Mouse (Mus musculus) forebrain, embryonic 16.5 days (tissue): ENCODE measurements around the gene Gm17349. TPM values are rescaled to one million over a fixed set of nuclear protein-coding genes. Genes with fewer than 3 reads are reported as not detected.

Experiments
- ATAC-seq: fragments of 200-750 bp; cut with Nextera tagmentation; 2 replicates; pipeline ENCODE4 v1.8.0; 2017; ENCODE audit warnings: mild to moderate bottlenecking, moderate library complexity
- H3K27ac ChIP-seq: fragments of 300-500 bp; sonication (generic); 2 replicates; pipeline ENCODE4 v1.5.1; 2014; ENCODE audit warnings: low read length, control low read depth
- H3K27me3 ChIP-seq: fragments of 300-500 bp; sonication (generic); replicated peaks from 2 replicates; pipeline ENCODE4 v1.6.1; 2014; ENCODE audit warnings: low read length; ENCODE audit not compliant: control insufficient read depth, insufficient read depth
- H3K36me3 ChIP-seq: fragments of 300-500 bp; sonication (generic); 2 replicates; pipeline ENCODE4 v1.6.1; 2014; ENCODE audit not compliant: control insufficient read depth, insufficient read depth
- H3K4me1 ChIP-seq: fragments of 300-500 bp; sonication (generic); replicated peaks from 2 replicates; pipeline ENCODE4 v1.6.1; 2014; ENCODE audit warnings: low read length; ENCODE audit not compliant: control insufficient read depth, insufficient read depth
- H3K4me2 ChIP-seq: fragments of 300-500 bp; sonication (generic); 2 replicates; pipeline ENCODE4 v1.6.1; 2014; ENCODE audit warnings: mild to moderate bottlenecking, low read length, control low read depth
- H3K4me3 ChIP-seq: fragments of 300-500 bp; sonication (generic); replicated peaks from 2 replicates; pipeline ENCODE4 v1.5.1; 2014; ENCODE audit warnings: mild to moderate bottlenecking, low read length, control low read depth
- H3K9ac ChIP-seq: fragments of 300-500 bp; sonication (generic); replicated peaks from 2 replicates; pipeline ENCODE4 v1.6.1; 2014; ENCODE audit warnings: low read depth, low read length, control low read depth
- H3K9me3 ChIP-seq: fragments of 300-500 bp; sonication (generic); 2 replicates; pipeline ENCODE4 v1.6.1; 2016; ENCODE audit warnings: low read length; ENCODE audit not compliant: control insufficient read depth
- WGBS: fragments of 180-500 bp; shearing (Covaris S2); extraction: QIAGEN DNeasy Blood & Tissue Kit; methylation state at CpG from one replicate; pipeline ENCODE4 v1.1.7; 2014; 5-methylcytosine and 5-hydroxymethylcytosine counted together
- polyA plus RNA-seq: library from polyadenylated mRNA; unstranded; fragments of >200 nt; fragmentation: Nextera tagmentation; extraction: Ambion mirVana; gene quantifications from 2 replicates; pipeline ENCODE4 v1.2.1, GENCODE M21; 2015

The Gm17349 gene
- polyA plus RNA-seq, 1 experiment from 2014 or later: not detected

DNA sequence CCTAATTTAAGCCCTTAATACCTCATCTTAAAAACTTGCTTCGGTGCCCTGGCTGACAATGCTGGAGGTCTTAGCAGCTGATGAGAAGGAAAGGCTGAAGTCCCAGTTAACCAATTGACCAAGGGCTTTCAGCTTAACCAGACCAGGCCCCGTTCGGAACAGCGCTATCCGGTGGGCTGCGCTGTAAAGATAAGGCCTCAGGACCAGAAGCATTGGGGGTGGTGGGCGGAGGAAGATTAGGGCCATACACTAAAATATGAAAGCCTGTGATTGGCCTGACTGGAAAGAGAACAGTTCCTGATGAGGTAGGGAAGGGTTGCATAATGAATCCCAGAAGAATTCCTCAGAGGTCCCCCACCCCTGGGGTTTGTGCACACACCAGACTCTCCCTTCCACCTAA is 42.9 kb downstream of the Gm17349 start:
- 45% methylated on average over 7 of the region's 7 CpGs for WGBS
- Histone ChIP-seq H3K27me3 (no peaks in the 10 kb centered on the region), H3K4me1 (peaks cover 31% of the 10 kb centered on the region), H3K36me3 (no peaks in the 10 kb centered on the region), H3K27ac (peak overlapping the region; percentile 24; the same call in 1 of the 2 replicates), H3K4me3 (no peak overlapping the region), H3K9ac (no peak overlapping the region), H3K4me2 (no peak overlapping the region), H3K9me3 (no peaks in the 10 kb centered on the region)
- ATAC-seq: no peak

DNA sequence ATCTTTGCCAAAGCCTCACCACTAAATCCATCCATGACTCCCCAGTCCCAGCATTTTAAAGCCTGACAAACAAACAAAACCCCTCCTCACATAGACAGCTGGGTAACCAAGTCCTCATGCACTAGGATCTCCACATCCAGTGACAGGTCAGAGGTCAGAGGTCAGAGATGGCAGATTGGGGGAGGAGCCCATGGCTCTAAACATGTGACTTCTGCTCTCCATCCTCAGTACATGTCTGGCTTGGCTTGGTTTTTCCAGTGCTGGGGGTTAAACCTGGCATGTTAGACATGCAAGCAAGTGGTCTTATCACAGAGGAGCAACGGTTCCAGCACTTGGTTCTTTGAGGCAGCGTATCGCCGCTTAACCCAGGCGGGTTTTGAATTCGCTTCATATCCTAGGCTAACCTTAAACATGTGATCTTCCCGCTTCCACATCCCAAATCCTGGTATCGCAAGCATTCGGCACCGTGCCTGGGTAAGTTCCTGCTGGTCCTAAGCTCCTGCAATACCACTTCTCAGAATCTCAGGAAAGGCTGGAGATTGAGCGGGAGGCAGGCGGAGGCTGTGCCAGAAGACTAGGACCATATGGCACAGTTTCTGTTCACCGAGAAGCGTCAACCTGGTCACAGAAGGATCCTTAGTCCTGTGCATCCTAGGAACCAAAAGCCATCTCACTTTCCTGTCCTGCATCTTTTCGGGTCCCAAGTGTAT is 44.0 kb downstream of the Gm17349 start:
- Histone ChIP-seq H3K4me3 (no peak overlapping the region), H3K27ac (no peak overlapping the region), H3K4me2 (no peak overlapping the region), H3K9me3 (no peaks in the 10 kb centered on the region), H3K27me3 (no peaks in the 10 kb centered on the region), H3K4me1 (peaks cover 28% of the 10 kb centered on the region), H3K36me3 (no peaks in the 10 kb centered on the region), H3K9ac (no peak overlapping the region)
- WGBS: 82% methylated on average over 15 of the region's 15 CpGs
- ATAC-seq: no peak

DNA sequence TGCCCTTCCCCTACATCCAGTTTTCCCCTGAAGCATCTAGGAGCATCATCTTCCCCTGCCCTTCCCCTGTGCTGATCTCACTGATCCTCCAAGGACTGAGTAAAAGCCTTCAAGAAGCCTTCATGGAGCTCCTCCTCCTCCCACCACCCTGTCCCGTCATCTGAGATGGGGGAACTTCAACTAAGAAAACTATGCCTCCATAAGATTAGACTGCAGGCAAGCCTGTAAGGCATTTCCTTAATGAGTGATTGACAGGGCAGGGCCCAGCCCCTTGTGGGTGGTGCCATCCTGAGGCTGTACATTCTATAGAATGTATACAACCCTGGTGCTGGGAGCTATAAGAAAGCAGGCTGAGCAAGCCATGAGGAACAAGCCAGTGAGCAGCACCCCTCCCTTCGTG is 46.9 kb downstream of the Gm17349 start:
- Histone ChIP-seq H3K36me3 (no peaks in the 10 kb centered on the region), H3K4me3 (no peak overlapping the region), H3K4me1 (peaks cover 9% of the 10 kb centered on the region), H3K9ac (no peak overlapping the region), H3K27me3 (peaks cover 11% of the 10 kb centered on the region), H3K9me3 (no peaks in the 10 kb centered on the region), H3K4me2 (no peak overlapping the region), H3K27ac (no peak overlapping the region)
- ATAC-seq: no peak
- 51% methylated on average over 2 of the region's 2 CpGs for WGBS

DNA sequence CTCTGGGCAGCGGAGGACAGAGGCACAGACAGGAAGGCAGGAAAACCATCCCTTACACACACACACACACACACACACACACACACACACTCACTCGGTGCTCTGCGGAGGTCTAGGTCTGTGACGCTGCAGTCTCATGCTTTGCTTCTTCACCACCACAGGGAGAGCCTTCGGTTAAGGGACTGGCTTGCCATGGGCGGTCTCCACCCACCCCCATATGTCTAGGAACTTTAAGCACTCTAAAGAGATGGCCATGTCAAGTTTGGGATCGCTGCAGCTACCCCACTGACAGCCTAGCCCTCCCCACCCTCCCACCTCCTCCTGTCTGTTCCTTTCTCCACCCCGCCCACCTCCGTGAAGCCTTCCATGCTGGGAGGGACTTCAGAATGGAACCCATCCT is 49.3 kb downstream of the Gm17349 start:
- no peak for ATAC-seq
- Histone ChIP-seq H3K4me1 (peaks cover 9% of the 10 kb centered on the region), H3K27me3 (peaks cover 11% of the 10 kb centered on the region), H3K9ac (no peak overlapping the region), H3K27ac (no peak overlapping the region), H3K4me2 (no peak overlapping the region), H3K4me3 (no peak overlapping the region), H3K9me3 (no peaks in the 10 kb centered on the region), H3K36me3 (no peaks in the 10 kb centered on the region)
- WGBS: 48% methylated on average over 9 of the region's 9 CpGs

DNA sequence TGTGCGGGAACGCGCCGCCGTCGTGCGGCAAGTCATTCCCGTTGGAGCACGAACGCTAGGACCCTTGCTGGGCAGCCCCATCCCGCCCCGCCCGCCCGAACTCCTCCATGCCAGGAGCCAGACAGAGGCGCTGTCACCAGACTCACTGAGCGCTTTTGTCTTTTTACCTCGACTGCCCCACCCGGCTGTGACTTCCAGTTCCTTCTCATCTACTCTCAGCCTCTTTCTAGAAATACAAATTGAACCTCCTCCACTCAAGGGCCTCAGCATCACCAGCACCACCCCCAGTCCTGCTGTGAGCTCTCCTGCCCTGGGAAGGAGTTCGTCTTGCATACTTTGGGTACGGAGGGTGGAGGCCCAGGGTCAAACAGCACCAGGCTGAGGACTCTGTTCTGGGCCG is 51.4 kb downstream of the Gm17349 start:
- peak overlapping the region; percentile 40 for H3K4me2 ChIP-seq
- H3K4me3 ChIP-seq: peak overlapping the region; percentile 14
- no peaks in the 10 kb centered on the region for H3K9me3 ChIP-seq
- no peaks in the 10 kb centered on the region for H3K36me3 ChIP-seq
- ATAC-seq: no peak
- no peak overlapping the region for H3K27ac ChIP-seq
- 4% methylated on average over 21 of the region's 21 CpGs for WGBS
- H3K27me3 ChIP-seq: peaks cover 11% of the 10 kb centered on the region
- H3K4me1 ChIP-seq: peaks cover 24% of the 10 kb centered on the region
- 0 out of 2 replicates have a peak overlapping the region, but pooled peaks have one; percentile 14 for H3K9ac ChIP-seq

DNA sequence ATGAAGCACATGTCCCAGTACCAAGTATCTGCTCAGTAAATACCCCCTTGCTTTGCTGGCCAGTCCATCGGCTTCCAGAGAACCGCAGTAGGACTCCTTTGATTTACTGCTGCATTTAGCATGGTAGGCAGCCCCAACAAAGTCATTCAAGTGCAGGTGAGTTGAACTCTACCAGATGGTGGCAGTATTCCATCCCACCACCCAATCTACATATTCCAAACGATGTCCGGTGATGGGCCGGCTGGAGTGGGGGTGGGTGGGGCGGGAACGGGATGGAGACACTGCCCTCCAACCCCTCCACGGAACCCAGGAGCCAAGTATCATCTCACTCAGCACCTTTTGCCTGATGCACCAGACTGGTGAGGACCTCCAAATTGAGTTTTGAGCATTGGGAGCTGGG is 52.0 kb downstream of the Gm17349 start:
- H3K4me1 ChIP-seq: peaks cover 28% of the 10 kb centered on the region
- WGBS: 16% methylated on average over 8 of the region's 8 CpGs
- H3K27ac ChIP-seq: no peak overlapping the region
- ATAC-seq: no peak
- 0 out of 2 replicates have a peak overlapping the region, but pooled peaks have one; percentile 14 for H3K9ac ChIP-seq
- H3K27me3 ChIP-seq: peaks cover 11% of the 10 kb centered on the region
- H3K9me3 ChIP-seq: no peaks in the 10 kb centered on the region
- no peaks in the 10 kb centered on the region for H3K36me3 ChIP-seq
- peak overlapping the region; percentile 14; the same call in 1 of the 2 replicates for H3K4me3 ChIP-seq
- H3K4me2 ChIP-seq: peak overlapping the region; percentile 40

Other genes with a start within 250 kb of the Gm17349 start
- 12.5 and 12.7 TPM in 2 replicates for gene Nckap5l, start 247.7 kb downstream of the Gm17349 start, polyA plus RNA-seq
- 23.5 and 24.4 TPM in 2 replicates for gene Bcdin3d, start 230.8 kb downstream of the Gm17349 start, polyA plus RNA-seq
- 20.8 and 29.8 TPM in 2 replicates for gene Faim2, start 177.3 kb downstream of the Gm17349 start, polyA plus RNA-seq
- gene Aqp2, start 126.4 kb downstream of the Gm17349 start, polyA plus RNA-seq: 0.17 TPM in 1 of 2 replicates, not detected in the other
- 0.40 and 0.86 TPM in 2 replicates for gene Aqp5, start 114.7 kb downstream of the Gm17349 start, polyA plus RNA-seq
- not detected in 2 replicates for gene Aqp6, start 104.1 kb downstream of the Gm17349 start, polyA plus RNA-seq
- 94.4 and 113 TPM in 2 replicates for gene Racgap1, start 53.8 kb downstream of the Gm17349 start, polyA plus RNA-seq
- 26.2 and 37.4 TPM in 2 replicates for gene Asic1, start 35.1 kb downstream of the Gm17349 start, polyA plus RNA-seq
- 111 and 116 TPM in 2 replicates for gene Smarcd1, start 3.4 kb downstream of the Gm17349 start, polyA plus RNA-seq
- gene Gpd1, start 12.0 kb upstream of the Gm17349 start, polyA plus RNA-seq: 2.4 and 2.9 TPM in 2 replicates
- gene Cox14, start 20.1 kb upstream of the Gm17349 start, polyA plus RNA-seq: 151 and 164 TPM in 2 replicates
- gene Cers5, start 67.4 kb upstream of the Gm17349 start, polyA plus RNA-seq: 74.7 and 77.9 TPM in 2 replicates
- 38.0 and 43.5 TPM in 2 replicates for gene Lima1, start 170.0 kb upstream of the Gm17349 start, polyA plus RNA-seq